Mouse (Mus musculus) thymus, postnatal 36 days (tissue): ENCODE data around the gene Arhgap22.
A peak's percentile ranks its signal among the peaks of the same experiment; 100 is the strongest.

Experiments used
- DNase-seq, 2 experiments: peaks; one replicate each; pipeline ENCODE4 v3.0.0; 2022; ENCODE audit warnings: mixed read lengths in 2 of 2

The Arhgap22 gene

GRCm38 (mm10) chr14:33213823-33214766 lies at the start of gene Arhgap22:
Gene Arhgap22, plus strand, starts transcription at chr14:33214026.
- DNase-seq, result peak; percentile 60 to 68

GRCm38 (mm10) chr14:33168750-33169149 lies 45.1 kb upstream of the Arhgap22 start:
- DNase-seq, result no peak

GRCm38 (mm10) chr14:33171942-33172341 lies 41.9 kb upstream of the Arhgap22 start:
- no peak for DNase-seq

- DNase-seq, result no peak
These were observed 38.6 kb upstream of the Arhgap22 start for GRCm38 (mm10) chr14:33175059-33175821.

GRCm38 (mm10) chr14:33180102-33180501 lies 33.7 kb upstream of the Arhgap22 start:
- no peak for DNase-seq

GRCm38 (mm10) chr14:33185068-33185800 lies 28.6 kb upstream of the Arhgap22 start, which contains the start of gene Wdfy4:
Gene Wdfy4, minus strand, starts transcription at chr14:33185508.
- DNase-seq, result no peak

GRCm38 (mm10) chr14:33187201-33187600 lies 26.6 kb upstream of the Arhgap22 start:
- DNase-seq, result no peak

GRCm38 (mm10) chr14:33189230-33189629 lies 24.6 kb upstream of the Arhgap22 start:
- DNase-seq, result no peak

GRCm38 (mm10) chr14:33189849-33190423 lies 23.9 kb upstream of the Arhgap22 start:
- DNase-seq, result no peak

- no peak for DNase-seq
These were observed 23.2 kb upstream of the Arhgap22 start for GRCm38 (mm10) chr14:33190646-33191045.

- no peak for DNase-seq
These were observed 20.1 kb upstream of the Arhgap22 start for GRCm38 (mm10) chr14:33193762-33194161.

- DNase-seq, result no peak
These were observed 19.6 kb upstream of the Arhgap22 start for GRCm38 (mm10) chr14:33194241-33194640.

GRCm38 (mm10) chr14:33202161-33202560 lies 11.7 kb upstream of the Arhgap22 start:
- DNase-seq, result no peak

GRCm38 (mm10) chr14:33202885-33203284 lies 10.9 kb upstream of the Arhgap22 start:
- DNase-seq, result no peak

GRCm38 (mm10) chr14:33203777-33204176 lies 10.0 kb upstream of the Arhgap22 start:
- no peak for DNase-seq

- no peak for DNase-seq
These were observed 8.4 kb upstream of the Arhgap22 start for GRCm38 (mm10) chr14:33205280-33205965.

GRCm38 (mm10) chr14:33207011-33207410 lies 6.8 kb upstream of the Arhgap22 start:
- DNase-seq, result peak; percentile 20 to 27

GRCm38 (mm10) chr14:33208331-33208730 lies 5.5 kb upstream of the Arhgap22 start:
- DNase-seq, result no peak

- DNase-seq, result no peak
These were observed 3.0 kb upstream of the Arhgap22 start for GRCm38 (mm10) chr14:33210806-33211205.

GRCm38 (mm10) chr14:33212271-33212957 lies 1.4 kb upstream of the Arhgap22 start:
- DNase-seq, result no peak

GRCm38 (mm10) chr14:33212958-33213309 lies 892 bp upstream of the Arhgap22 start:
- DNase-seq, result no peak
